Mouse (Mus musculus): ENCODE measurements around the gene Zdhhc20. TPM values are rescaled to one million over a fixed set of nuclear protein-coding genes. Genes with fewer than 3 reads are reported as not detected.
"Not testable (repeated sequence)": the region's sequence is repeated elsewhere in the genome, so short reads cannot be mapped to it uniquely, and the experiment has no call there.

Gene Zdhhc20
- polyA plus RNA-seq, 1 experiment, result 26.4 TPM

DNA sequence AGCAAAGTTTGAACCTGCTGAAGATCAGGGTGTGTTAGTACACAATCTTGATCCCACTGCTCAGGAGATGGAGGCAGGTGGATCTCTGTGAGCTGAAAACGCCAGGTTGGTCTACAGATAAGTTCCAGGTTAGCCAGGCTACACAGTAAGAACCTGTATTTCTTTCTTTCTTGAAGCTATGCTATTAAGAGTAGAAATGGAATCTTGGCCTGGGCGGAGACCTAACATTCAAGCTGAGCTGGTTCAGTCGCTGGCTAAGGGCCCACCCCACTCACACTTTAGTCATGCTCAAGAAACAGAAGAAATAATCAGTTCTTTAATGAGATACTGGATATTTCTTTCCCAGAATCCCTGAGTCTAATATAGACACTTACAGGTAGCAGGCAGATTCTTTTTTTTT is 6.7 kb downstream of the Zdhhc20 start:
- TF ChIP-seq CTCF (IDR thresholded peaks at IDR 0.05; ENCODE audit: borderline replicate concordance, extremely low read depth, insufficient read depth, insufficient read length) (no peak), POLR2A (IDR thresholded peaks at IDR 0.05; ENCODE audit: borderline replicate concordance, extremely low read depth, insufficient read depth, insufficient read length, poor library complexity, severe bottlenecking) (no peak)

DNA sequence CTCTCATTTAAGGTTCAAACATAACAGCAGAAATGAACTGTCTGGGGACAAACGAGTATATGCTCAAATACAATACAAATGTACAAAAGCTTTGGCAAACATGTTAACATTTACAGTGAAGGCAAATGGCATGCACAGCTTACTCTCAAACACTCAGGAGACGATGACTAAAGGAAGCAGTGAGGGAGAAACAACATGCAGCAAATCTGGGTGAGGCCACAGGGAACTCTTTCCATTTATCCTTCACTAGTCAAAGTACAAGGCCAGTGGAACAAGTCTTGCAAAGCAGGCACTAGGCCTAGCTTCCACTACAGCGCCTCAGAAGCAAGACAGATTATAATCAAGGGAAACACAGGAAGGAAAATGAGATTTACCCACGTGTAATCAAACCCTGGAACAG is 7.4 kb downstream of the Zdhhc20 start:
- TF ChIP-seq POLR2A (IDR thresholded peaks at IDR 0.05; ENCODE audit: borderline replicate concordance, extremely low read depth, insufficient read depth, insufficient read length, poor library complexity, severe bottlenecking) (no peak), CTCF (IDR thresholded peaks at IDR 0.05; ENCODE audit: borderline replicate concordance, extremely low read depth, insufficient read depth, insufficient read length) (no peak)
- DNase-seq (ENCODE audit: low read depth), result no peak

More for the DNA sequence above, 6.7 kb downstream of the Zdhhc20 start:
- DNase-seq (ENCODE audit: low read depth), result no peak

DNA sequence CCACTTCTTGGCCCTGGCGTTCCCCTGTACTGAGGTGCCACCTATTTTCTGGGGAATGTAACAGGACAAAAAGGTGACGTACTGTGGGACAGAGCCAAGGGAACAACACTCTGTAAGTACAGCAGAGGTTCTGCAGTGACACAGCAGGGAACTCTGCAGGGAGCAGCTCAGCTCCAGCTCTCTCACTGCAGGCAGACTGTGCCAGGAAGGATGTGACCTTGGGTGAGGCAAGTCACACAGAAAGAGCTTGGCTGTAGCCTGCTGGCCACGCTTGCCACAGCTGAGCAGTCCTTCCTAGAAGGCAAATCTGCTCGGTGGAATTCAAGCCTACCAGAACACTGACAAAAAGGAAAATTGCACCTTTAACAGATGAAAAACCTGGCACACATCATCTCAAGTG is 8.3 kb downstream of the Zdhhc20 start:
- TF ChIP-seq POLR2A (IDR thresholded peaks at IDR 0.05; ENCODE audit: borderline replicate concordance, extremely low read depth, insufficient read depth, insufficient read length, poor library complexity, severe bottlenecking) (no peak), CTCF (IDR thresholded peaks at IDR 0.05; ENCODE audit: borderline replicate concordance, extremely low read depth, insufficient read depth, insufficient read length) (no peak)
- peak; percentile 15 for DNase-seq (ENCODE audit: low read depth)

DNA sequence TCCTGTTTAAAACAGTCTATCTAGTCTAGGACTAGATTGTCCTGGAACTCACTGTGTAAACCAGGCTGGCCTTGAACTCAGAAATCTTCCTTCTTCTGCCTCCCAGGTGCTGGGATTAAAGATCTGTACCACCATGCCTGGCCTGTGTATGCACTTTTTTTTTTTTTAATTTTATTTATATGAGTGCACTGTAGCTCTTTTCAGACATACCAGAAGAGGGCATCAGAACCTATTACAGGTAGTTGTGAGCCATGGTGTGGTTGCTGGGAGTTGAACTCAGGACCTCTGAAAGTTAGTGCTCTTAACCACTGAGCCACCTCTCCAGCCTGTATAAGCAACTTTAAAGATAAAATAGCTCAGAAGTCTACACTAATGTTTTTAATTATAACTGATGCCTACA is 9.0 kb downstream of the Zdhhc20 start:
- DNase-seq (ENCODE audit: low read depth), result no peak
- TF ChIP-seq CTCF (IDR thresholded peaks at IDR 0.05; ENCODE audit: borderline replicate concordance, extremely low read depth, insufficient read depth, insufficient read length) (no peak), POLR2A (IDR thresholded peaks at IDR 0.05; ENCODE audit: borderline replicate concordance, extremely low read depth, insufficient read depth, insufficient read length, poor library complexity, severe bottlenecking) (no peak)

DNA sequence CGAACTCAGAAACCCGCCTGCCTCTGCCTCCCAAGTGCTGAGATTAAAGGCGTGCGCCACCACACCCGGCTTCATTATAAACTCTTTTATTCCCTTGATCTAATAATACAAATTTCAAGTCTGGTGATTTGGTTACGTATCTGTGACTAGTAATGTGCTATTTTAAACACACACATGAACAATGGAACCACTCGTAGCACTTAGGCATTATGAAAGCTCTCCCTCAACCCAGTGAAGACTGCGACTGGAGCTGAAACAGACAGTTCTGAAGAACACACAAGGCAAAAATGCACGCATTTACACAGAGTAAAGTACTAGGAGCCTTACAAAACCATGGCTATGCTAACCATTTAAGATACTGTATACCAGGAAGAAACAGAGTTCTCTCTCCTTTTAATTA is 12.2 kb downstream of the Zdhhc20 start:
- no peak for DNase-seq (ENCODE audit: low read depth)
- TF ChIP-seq CTCF (IDR thresholded peaks at IDR 0.05; ENCODE audit: borderline replicate concordance, extremely low read depth, insufficient read depth, insufficient read length), result no peak

DNA sequence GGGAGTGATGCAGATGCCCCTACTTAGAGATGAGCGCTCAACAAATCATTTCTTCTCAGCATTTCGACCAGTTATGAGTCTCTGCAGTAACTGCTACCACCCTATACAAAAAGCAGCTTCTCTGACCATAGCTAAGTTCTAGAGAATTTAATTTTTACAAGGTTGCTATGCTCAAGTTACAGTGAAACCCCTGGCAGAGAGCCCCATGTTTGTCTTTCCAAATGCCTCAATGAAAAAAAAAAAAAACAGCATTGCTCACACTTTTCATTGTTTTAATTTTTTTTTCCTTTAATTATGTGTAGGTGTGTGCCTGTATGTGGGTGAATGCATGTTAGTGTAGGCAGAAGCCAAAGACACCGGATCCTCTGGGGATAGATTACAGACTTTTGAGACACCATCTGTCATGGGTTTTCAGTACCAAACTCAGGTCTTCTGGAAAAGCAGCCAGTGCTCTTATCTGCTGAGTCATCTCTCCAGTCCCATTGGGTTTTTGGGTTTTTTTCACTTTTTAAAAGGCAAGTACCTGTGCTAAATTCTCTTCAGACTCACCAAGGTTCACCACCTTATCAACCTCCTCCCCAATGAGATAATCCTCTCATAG is 23.3 kb downstream of the Zdhhc20 start:
- no peak for TF ChIP-seq CTCF (IDR thresholded peaks at IDR 0.05; ENCODE audit: borderline replicate concordance, extremely low read depth, insufficient read depth, insufficient read length)
- no peak for TF ChIP-seq POLR2A (IDR thresholded peaks at IDR 0.05; ENCODE audit: borderline replicate concordance, extremely low read depth, insufficient read depth, insufficient read length, poor library complexity, severe bottlenecking)

DNA sequence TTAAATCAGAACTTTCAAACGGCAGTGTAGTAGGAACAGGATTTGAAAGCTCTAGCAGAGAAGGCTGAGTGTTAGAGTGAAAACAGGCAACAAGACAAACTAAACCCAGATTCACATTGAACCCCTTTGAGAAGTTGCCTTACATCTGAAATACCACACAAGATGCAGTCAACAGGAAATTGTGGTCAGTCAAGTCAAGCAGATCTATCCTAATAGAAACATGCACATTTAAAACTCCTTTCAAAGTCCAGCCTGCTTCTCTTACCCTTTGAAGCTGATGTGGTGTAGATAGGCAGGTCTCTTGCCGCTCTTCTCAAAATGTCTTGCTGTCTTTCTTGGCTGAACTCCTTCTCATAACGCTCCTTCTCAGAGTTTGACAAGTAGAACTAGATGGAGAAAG is 24.8 kb downstream of the Zdhhc20 start:
- DNase-seq (ENCODE audit: low read depth), result no peak
- TF ChIP-seq POLR2A (IDR thresholded peaks at IDR 0.05; ENCODE audit: borderline replicate concordance, extremely low read depth, insufficient read depth, insufficient read length, poor library complexity, severe bottlenecking) (no peak), CTCF (IDR thresholded peaks at IDR 0.05; ENCODE audit: borderline replicate concordance, extremely low read depth, insufficient read depth, insufficient read length) (no peak)

More for the DNA sequence above, 23.3 kb downstream of the Zdhhc20 start:
- no peak for DNase-seq (ENCODE audit: low read depth)

DNA sequence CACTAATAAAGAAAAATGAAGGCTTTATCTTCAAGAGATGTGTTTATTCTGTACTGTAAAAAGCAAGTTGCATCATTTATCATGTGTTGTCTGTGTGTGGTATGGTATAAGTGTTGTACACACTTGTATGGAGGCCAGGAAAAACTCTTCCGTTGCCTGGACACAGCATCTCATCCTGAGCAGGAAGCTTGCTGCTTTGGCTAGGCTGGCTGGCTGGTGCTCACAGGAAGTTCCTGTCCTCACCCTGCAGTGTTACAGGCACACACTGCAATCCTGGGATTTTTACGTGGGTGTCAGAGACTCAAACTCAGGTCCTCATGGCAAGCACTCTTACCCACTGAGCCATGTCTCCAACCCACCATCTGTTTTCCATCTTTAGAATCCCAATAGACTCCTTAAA is 26.9 kb downstream of the Zdhhc20 start:
- TF ChIP-seq POLR2A (IDR thresholded peaks at IDR 0.05; ENCODE audit: borderline replicate concordance, extremely low read depth, insufficient read depth, insufficient read length, poor library complexity, severe bottlenecking), result no peak
- TF ChIP-seq CTCF (IDR thresholded peaks at IDR 0.05; ENCODE audit: borderline replicate concordance, extremely low read depth, insufficient read depth, insufficient read length), result no peak
- no peak for DNase-seq (ENCODE audit: low read depth)

DNA sequence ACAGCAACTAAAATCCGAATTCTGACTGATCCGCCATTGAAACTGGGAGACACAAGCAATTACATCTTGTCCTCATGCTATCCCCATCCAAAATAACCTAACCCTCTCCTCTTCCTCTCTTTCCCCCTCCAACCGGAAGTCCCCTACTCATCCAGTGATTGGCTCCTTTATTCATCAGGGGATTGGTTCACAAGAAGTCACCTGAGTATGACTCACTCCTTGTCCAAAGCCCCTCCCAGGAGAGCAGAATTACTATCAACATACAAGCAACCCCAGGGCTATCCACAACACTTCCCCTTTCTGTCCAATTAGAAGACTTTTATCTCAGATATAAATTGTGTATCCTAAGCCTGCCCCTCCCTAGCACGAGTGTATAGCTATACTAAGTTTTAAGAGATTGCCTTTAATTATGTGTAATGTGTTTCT is 28.1 kb downstream of the Zdhhc20 start:
- TF ChIP-seq CTCF (IDR thresholded peaks at IDR 0.05; ENCODE audit: borderline replicate concordance, extremely low read depth, insufficient read depth, insufficient read length), result no peak
- TF ChIP-seq POLR2A (IDR thresholded peaks at IDR 0.05; ENCODE audit: borderline replicate concordance, extremely low read depth, insufficient read depth, insufficient read length, poor library complexity, severe bottlenecking), result no peak

DNA sequence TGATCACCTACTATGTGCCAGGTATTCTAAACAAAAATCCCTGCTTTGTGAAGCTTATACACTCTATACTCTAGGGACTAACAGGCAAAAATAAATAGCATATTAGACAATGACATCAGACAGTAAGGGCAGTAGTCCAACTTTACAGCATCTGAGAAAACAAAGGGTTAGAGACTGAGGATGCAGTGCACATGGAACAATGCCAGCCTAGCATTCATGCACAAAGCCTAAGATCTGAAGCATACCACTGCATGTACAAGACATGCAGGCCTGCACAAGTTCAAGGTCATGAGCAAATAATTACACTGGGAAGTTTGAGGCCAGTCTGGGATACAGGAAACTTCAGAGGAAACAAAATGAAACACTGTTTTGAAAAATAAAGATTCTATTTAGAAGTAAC is 30.6 kb downstream of the Zdhhc20 start:
- no peak for TF ChIP-seq POLR2A (IDR thresholded peaks at IDR 0.05; ENCODE audit: borderline replicate concordance, extremely low read depth, insufficient read depth, insufficient read length, poor library complexity, severe bottlenecking)
- TF ChIP-seq CTCF (IDR thresholded peaks at IDR 0.05; ENCODE audit: borderline replicate concordance, extremely low read depth, insufficient read depth, insufficient read length), result no peak
- peak; percentile 48 for DNase-seq (ENCODE audit: low read depth)

More for the DNA sequence above, 28.1 kb downstream of the Zdhhc20 start:
- no peak for DNase-seq (ENCODE audit: low read depth)

DNA sequence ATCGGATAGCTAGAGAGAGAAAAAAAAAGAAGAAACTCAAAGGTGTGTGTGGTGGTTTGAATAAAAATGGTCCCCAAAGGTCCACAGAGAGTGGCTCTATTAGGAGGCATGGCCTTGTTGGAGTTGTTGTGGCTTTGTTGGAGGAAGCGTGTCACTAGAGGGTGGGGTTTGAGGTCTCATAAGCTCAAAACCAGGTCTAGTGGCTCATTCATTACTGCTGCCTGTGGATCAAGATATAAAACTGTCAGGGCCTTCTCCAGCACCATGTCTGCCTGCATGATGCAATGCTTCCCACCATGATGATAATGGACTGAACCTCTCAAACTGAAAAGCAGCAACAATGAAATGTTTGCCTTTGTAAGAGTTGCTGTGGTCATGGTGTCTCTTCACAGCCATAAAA is 31.5 kb downstream of the Zdhhc20 start:
- TF ChIP-seq POLR2A (IDR thresholded peaks at IDR 0.05; ENCODE audit: borderline replicate concordance, extremely low read depth, insufficient read depth, insufficient read length, poor library complexity, severe bottlenecking), result no peak
- no peak for TF ChIP-seq CTCF (IDR thresholded peaks at IDR 0.05; ENCODE audit: borderline replicate concordance, extremely low read depth, insufficient read depth, insufficient read length)
- DNase-seq (ENCODE audit: low read depth), result no peak

DNA sequence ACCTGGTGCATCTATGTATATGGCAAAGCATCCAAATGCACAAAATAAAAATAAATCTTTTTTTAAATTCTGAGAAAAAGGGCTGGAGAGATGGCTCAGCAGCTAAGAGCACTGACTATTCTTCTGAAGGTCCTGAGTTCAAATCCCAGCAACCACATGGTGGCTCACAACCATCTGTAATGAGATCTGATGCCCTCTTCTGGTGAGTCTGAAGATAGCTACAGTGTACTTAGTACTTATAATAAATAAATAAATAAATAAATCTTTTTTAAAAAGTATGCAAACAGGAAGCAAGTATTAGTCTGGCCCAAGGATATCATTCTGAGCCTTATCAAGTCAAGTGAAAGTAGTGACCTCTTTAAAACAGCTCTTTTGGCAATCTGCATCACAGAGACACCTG is 34.0 kb downstream of the Zdhhc20 start:
- DNase-seq (ENCODE audit: low read depth), result not testable (repeated sequence)

DNA sequence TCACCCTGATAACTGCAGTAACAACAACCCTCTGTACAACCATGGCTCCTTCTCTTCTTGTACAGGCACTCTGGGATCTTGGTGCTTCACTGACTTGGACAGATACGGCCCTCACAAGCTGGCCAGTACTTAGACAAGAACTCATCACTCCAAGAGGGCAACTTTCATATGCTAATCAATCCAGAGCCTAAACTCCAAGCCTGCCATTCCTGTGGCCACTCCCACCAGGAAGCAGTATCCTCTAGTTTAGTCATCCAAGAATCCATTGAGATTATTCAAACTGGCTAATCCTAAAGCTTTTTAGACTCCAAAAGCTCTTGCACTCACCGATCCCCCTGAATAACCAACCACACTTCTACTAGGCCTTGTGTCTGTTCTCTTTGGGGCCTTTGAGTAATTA is 37.1 kb downstream of the Zdhhc20 start:
- TF ChIP-seq CTCF (IDR thresholded peaks at IDR 0.05; ENCODE audit: borderline replicate concordance, extremely low read depth, insufficient read depth, insufficient read length), result no peak
- TF ChIP-seq POLR2A (IDR thresholded peaks at IDR 0.05; ENCODE audit: borderline replicate concordance, extremely low read depth, insufficient read depth, insufficient read length, poor library complexity, severe bottlenecking), result no peak
- no peak for DNase-seq (ENCODE audit: low read depth)
